Mouse (Mus musculus) intestine, postnatal 0 days (tissue): ENCODE measurements at regions not wholly inside any gene's neighbourhood (a gene's known extent, or its start where the extent isn't known, plus 50 kb on each side); places are given as distances from the start of the nearest gene placed in this dataset.

Source experiments
- ATAC-seq: fragments of 200-750 bp; cut with Nextera tagmentation; 2 replicates; pipeline ENCODE4 v1.8.0; 2017; ENCODE audit warnings: mild to moderate bottlenecking, moderate TSS enrichment, moderate library complexity
- H3K27ac ChIP-seq: fragments of 300-500 bp; sonication (generic); 2 replicates; pipeline ENCODE4 v1.5.1; 2014; ENCODE audit warnings: mild to moderate bottlenecking, low read depth, low read length, moderate library complexity
- H3K27me3 ChIP-seq: fragments of 300-500 bp; sonication (generic); replicated peaks from 2 replicates; pipeline ENCODE4 v1.6.1; 2014; ENCODE audit warnings: low read length, mixed read lengths; ENCODE audit not compliant: control insufficient read depth, insufficient read depth
- H3K36me3 ChIP-seq: fragments of 300-500 bp; sonication (generic); 2 replicates; pipeline ENCODE4 v1.6.1; 2014; ENCODE audit warnings: mild to moderate bottlenecking, moderate library complexity; ENCODE audit not compliant: control insufficient read depth, insufficient read depth
- H3K4me1 ChIP-seq: fragments of 300-500 bp; sonication (generic); replicated peaks from 2 replicates; pipeline ENCODE4 v1.6.1; 2014; ENCODE audit warnings: antibody characterized with exemption, low read length, mixed read lengths; ENCODE audit not compliant: control insufficient read depth, insufficient read depth
- H3K4me2 ChIP-seq: fragments of 300-500 bp; sonication (generic); replicated peaks from 2 replicates; pipeline ENCODE4 v1.6.1; 2014; ENCODE audit warnings: low read depth, mild to moderate bottlenecking, moderate library complexity
- H3K4me3 ChIP-seq: fragments of 300-500 bp; sonication (generic); 2 replicates; pipeline ENCODE4 v1.5.1; 2014; ENCODE audit warnings: low read depth, low read length
- H3K9ac ChIP-seq: fragments of 300-500 bp; sonication (generic); 2 replicates; pipeline ENCODE4 v1.6.1; 2014; ENCODE audit warnings: mild to moderate bottlenecking, low read depth, low read length
- H3K9me3 ChIP-seq: fragments of 300-500 bp; sonication (generic); 2 replicates; pipeline ENCODE4 v1.6.1; 2016; ENCODE audit warnings: mixed run types; ENCODE audit not compliant: control insufficient read depth
- CTCF ChIP-seq: sonication (generic); IDR thresholded peaks from 2 replicates; pipeline ENCODE4 v1.5.1; 2016; ENCODE audit warnings: low read depth, mild to moderate bottlenecking, control low read depth, antibody characterized with exemption, moderate library complexity
- WGBS: fragments of 180-500 bp; shearing (Covaris S2); extraction: QIAGEN DNeasy Blood & Tissue Kit; methylation state at CpG from one replicate; pipeline ENCODE4 v1.1.7; 2014; 5-methylcytosine and 5-hydroxymethylcytosine counted together

- Histone ChIP-seq H3K9ac (no peak overlapping the region), H3K27ac (no peak overlapping the region), H3K9me3 (no peaks in the 10 kb centered on the region), H3K4me2 (no peak overlapping the region), H3K27me3 (no peaks in the 10 kb centered on the region), H3K36me3 (no peaks in the 10 kb centered on the region), H3K4me1 (no peaks in the 10 kb centered on the region), H3K4me3 (no peak overlapping the region)
- no peak for TF ChIP-seq CTCF
- 56% methylated on average over 1 of the region's 1 CpGs for WGBS
- no peak for ATAC-seq
These were observed 172.4 kb downstream of the Rdh14 start for GRCm38 (mm10) chr12:10562966-10563365.

- Histone ChIP-seq H3K4me3 (no peak overlapping the region), H3K9ac (no peak overlapping the region), H3K27ac (no peak overlapping the region), H3K4me2 (no peak overlapping the region), H3K36me3 (no peaks in the 10 kb centered on the region), H3K27me3 (no peaks in the 10 kb centered on the region), H3K9me3 (no peaks in the 10 kb centered on the region), H3K4me1 (no peaks in the 10 kb centered on the region)
- 50% methylated on average over 2 of the region's 2 CpGs for WGBS
- ATAC-seq, result no peak
- no peak for TF ChIP-seq CTCF
These were observed 177.3 kb downstream of the Rdh14 start for GRCm38 (mm10) chr12:10567881-10568280.

GRCm38 (mm10) chr12:10571643-10572377, 181.2 kb downstream of the Rdh14 start:
- no peaks in the 10 kb centered on the region for H3K4me1 ChIP-seq
- H3K4me2 ChIP-seq, result no peak overlapping the region
- H3K9me3 ChIP-seq, result no peaks in the 10 kb centered on the region
- TF ChIP-seq CTCF, result peak; percentile 56
- H3K27me3 ChIP-seq, result no peaks in the 10 kb centered on the region
- no peaks in the 10 kb centered on the region for H3K36me3 ChIP-seq
- 53% methylated on average over 11 of the region's 11 CpGs for WGBS
- H3K27ac ChIP-seq, result no peak overlapping the region
- no peak overlapping the region for H3K4me3 ChIP-seq
- ATAC-seq, result no peak
- H3K9ac ChIP-seq, result no peak overlapping the region

GRCm38 (mm10) chr12:10572378-10572650, 181.7 kb downstream of the Rdh14 start:
- WGBS, result 61% methylated on average over 5 of the region's 5 CpGs
- no peak for ATAC-seq
- no peak overlapping the region for H3K4me3 ChIP-seq
- H3K27ac ChIP-seq, result no peak overlapping the region
- TF ChIP-seq CTCF, result no peak
- H3K9ac ChIP-seq, result no peak overlapping the region
- H3K27me3 ChIP-seq, result no peaks in the 10 kb centered on the region
- no peaks in the 10 kb centered on the region for H3K4me1 ChIP-seq
- H3K4me2 ChIP-seq, result no peak overlapping the region
- no peaks in the 10 kb centered on the region for H3K36me3 ChIP-seq
- no peaks in the 10 kb centered on the region for H3K9me3 ChIP-seq

- Histone ChIP-seq H3K27me3 (no peaks in the 10 kb centered on the region), H3K9ac (no peak overlapping the region), H3K27ac (no peak overlapping the region), H3K4me1 (no peaks in the 10 kb centered on the region), H3K36me3 (no peaks in the 10 kb centered on the region), H3K9me3 (no peaks in the 10 kb centered on the region), H3K4me2 (no peak overlapping the region), H3K4me3 (no peak overlapping the region)
- no peak for TF ChIP-seq CTCF
- ATAC-seq, result no peak
- WGBS, result 82% methylated on average over 9 of the region's 9 CpGs
These were observed 182.8 kb downstream of the Rdh14 start for GRCm38 (mm10) chr12:10573381-10573780.

- ATAC-seq, result peak; percentile 90
- Histone ChIP-seq H3K36me3 (no peaks in the 10 kb centered on the region), H3K9ac (no peak overlapping the region), H3K4me2 (no peak overlapping the region), H3K27me3 (no peaks in the 10 kb centered on the region), H3K4me3 (no peak overlapping the region), H3K9me3 (no peaks in the 10 kb centered on the region), H3K27ac (no peak overlapping the region), H3K4me1 (no peaks in the 10 kb centered on the region)
- no peak for TF ChIP-seq CTCF
- 53% methylated on average over 4 of the region's 4 CpGs for WGBS
These were observed 192.5 kb downstream of the Rdh14 start for GRCm38 (mm10) chr12:10582840-10583614.
